Mouse (Mus musculus) kidney, postnatal 25 days (tissue): Measurements from ENCODE around the gene Gpr165.

ENCODE experiments used
- DNase-seq, 2 experiments: peaks; one replicate each; pipeline ENCODE4 v3.0.0; 2021; ENCODE audit warnings: mixed read lengths in 2 of 2

Gpr165 gene

GRCm38 (mm10) chrX:96712907-96713774 lies at the start of gene Gpr165:
Gene Gpr165 (plus strand): TSS chrX:96713441.
- DNase-seq = peak; percentile 4 to 38

- no peak for DNase-seq
Observed at GRCm38 (mm10) chrX:96674871-96675270, 38.4 kb upstream of the Gpr165 start.
